Mouse (Mus musculus) forebrain, postnatal 0 days (tissue): ENCODE data around the gene Tnfaip8l2. TPM values are rescaled to one million over a fixed set of nuclear protein-coding genes. Genes with fewer than 3 reads are reported as not detected.

ENCODE experiments used
- ATAC-seq: fragments of 200-750 bp; cut with Nextera tagmentation; 2 replicates; pipeline ENCODE4 v1.8.0; 2017; ENCODE audit warnings: mild to moderate bottlenecking, moderate library complexity
- DNase-seq: peaks from one replicate; pipeline ENCODE4 v3.0.0-alpha.2; 2015
- H3K27ac ChIP-seq: fragments of 300-500 bp; sonication (generic); 2 replicates; pipeline ENCODE4 v1.5.1; 2014; ENCODE audit warnings: low read depth, mild to moderate bottlenecking, antibody characterized with exemption, low read length, moderate library complexity, mixed read lengths
- H3K27me3 ChIP-seq: fragments of 300-500 bp; sonication (generic); 2 replicates; pipeline ENCODE4 v1.6.1; 2014; ENCODE audit warnings: mild to moderate bottlenecking, low read length, mixed read lengths; ENCODE audit not compliant: insufficient read depth
- H3K36me3 ChIP-seq: fragments of 300-500 bp; sonication (generic); 2 replicates; pipeline ENCODE4 v1.6.1; 2014; ENCODE audit warnings: mild to moderate bottlenecking, moderate library complexity; ENCODE audit not compliant: insufficient read depth
- H3K4me1 ChIP-seq: fragments of 300-500 bp; sonication (generic); 2 replicates; pipeline ENCODE4 v1.6.1; 2014; ENCODE audit warnings: antibody characterized with exemption; ENCODE audit not compliant: insufficient read depth
- H3K4me2 ChIP-seq: fragments of 300-500 bp; sonication (generic); 2 replicates; pipeline ENCODE4 v1.6.1; 2014; ENCODE audit warnings: low read depth, mild to moderate bottlenecking, moderate library complexity
- H3K4me3 ChIP-seq: fragments of 300-500 bp; sonication (generic); 2 replicates; pipeline ENCODE4 v1.5.1; 2014; ENCODE audit warnings: low read depth, low read length, mixed read lengths
- H3K9ac ChIP-seq: fragments of 300-500 bp; sonication (generic); 2 replicates; pipeline ENCODE4 v1.6.1; 2014; ENCODE audit warnings: mild to moderate bottlenecking
- H3K9me3 ChIP-seq: fragments of 300-500 bp; sonication (generic); 2 replicates; pipeline ENCODE4 v1.6.1; 2016; ENCODE audit warnings: low read length
- CTCF ChIP-seq: sonication (generic); IDR thresholded peaks from 2 replicates; pipeline ENCODE4 v1.5.1; 2016; ENCODE audit warnings: antibody characterized with exemption, control low read depth, low read depth
- WGBS: fragments of 180-500 bp; shearing (Covaris S2); extraction: QIAGEN DNeasy Blood & Tissue Kit; methylation state at CpG from one replicate; pipeline ENCODE4 v1.1.7; 2014; 5-methylcytosine and 5-hydroxymethylcytosine counted together
- polyA plus RNA-seq: library from polyadenylated mRNA; unstranded; fragments of >200 nt; fragmentation: Nextera tagmentation; extraction: Ambion mirVana; gene quantifications from 2 replicates; pipeline ENCODE4 v1.2.1, GENCODE M21; 2015
- total RNA-seq: library from RNA; depleted of rRNA; stranded (reverse); fragments of >200 nt; gene quantifications from 2 replicates; pipeline ENCODE4 v1.2.3, GENCODE M21; 2014

Gene Tnfaip8l2
- total and polyA plus RNA-seq, 2 experiments from 2014 or later: 1.3 to 3.3 TPM

GRCm38 (mm10) chr3:95159987-95160963 is 18.1 kb upstream of the Tnfaip8l2 start, which contains the start of gene Sema6c:
Sema6c (plus strand) TSS chr3:95160457.
- Histone ChIP-seq H3K36me3 (peaks cover 12% of the 10 kb centered on the region), H3K27me3 (no peaks in the 10 kb centered on the region), H3K9ac (peak within 1 kb of the TSS; percentile 84), H3K4me2 (peak within 1 kb of the TSS; percentile 80), H3K4me3 (peak within 1 kb of the TSS; percentile 95), H3K9me3 (no peaks in the 10 kb centered on the region), H3K4me1 (peaks cover 19% of the 10 kb centered on the region), H3K27ac (peak within 1 kb of the TSS; percentile 81)
- 2% methylated on average over 65 of the region's 66 CpGs for WGBS
- DNase-seq (peak; percentile 93), ATAC-seq (peak; percentile 98)
- no peak for TF ChIP-seq CTCF

GRCm38 (mm10) chr3:95159511-95159986 is 17.4 kb upstream of the Tnfaip8l2 start:
- WGBS: 13% methylated on average over 8 of the region's 8 CpGs
- H3K9ac ChIP-seq: peak overlapping the region; percentile 84
- peaks cover 19% of the 10 kb centered on the region for H3K4me1 ChIP-seq
- peak overlapping the region; percentile 95 for H3K4me3 ChIP-seq
- no peaks in the 10 kb centered on the region for H3K27me3 ChIP-seq
- TF ChIP-seq CTCF: no peak
- 0 out of 2 replicates have a peak overlapping the region, but pooled peaks have one; percentile 35 for H3K27ac ChIP-seq
- ATAC-seq (no peak), DNase-seq (no peak)
- peak overlapping the region; percentile 80 for H3K4me2 ChIP-seq
- H3K9me3 ChIP-seq: no peaks in the 10 kb centered on the region
- peaks cover 5% of the 10 kb centered on the region; the same call in 1 of the 2 replicates for H3K36me3 ChIP-seq

GRCm38 (mm10) chr3:95153874-95154273 is 11.7 kb upstream of the Tnfaip8l2 start:
- H3K4me1 ChIP-seq: no peaks in the 10 kb centered on the region
- H3K27me3 ChIP-seq: no peaks in the 10 kb centered on the region
- 58% methylated on average over 4 of the region's 4 CpGs for WGBS
- no peak overlapping the region for H3K27ac ChIP-seq
- no peaks in the 10 kb centered on the region for H3K9me3 ChIP-seq
- H3K9ac ChIP-seq: no peak overlapping the region
- TF ChIP-seq CTCF: peak; percentile 55
- no peak for DNase-seq
- H3K36me3 ChIP-seq: no peaks in the 10 kb centered on the region
- H3K4me3 ChIP-seq: no peak overlapping the region
- ATAC-seq: no peak; the same call in 1 of the 2 replicates
- H3K4me2 ChIP-seq: no peak overlapping the region

GRCm38 (mm10) chr3:95147924-95148323 is 5.8 kb upstream of the Tnfaip8l2 start:
- Histone ChIP-seq H3K4me2 (no peak overlapping the region), H3K36me3 (no peaks in the 10 kb centered on the region), H3K4me3 (no peak overlapping the region), H3K4me1 (no peaks in the 10 kb centered on the region), H3K9ac (no peak overlapping the region), H3K9me3 (no peaks in the 10 kb centered on the region), H3K27ac (no peak overlapping the region), H3K27me3 (no peaks in the 10 kb centered on the region)
- ATAC-seq (no peak), DNase-seq (no peak)
- WGBS: 66% methylated on average over 3 of the region's 3 CpGs
- TF ChIP-seq CTCF: no peak

- 11% methylated on average over 5 of the region's 5 CpGs for WGBS
- H3K4me3 ChIP-seq: no peak overlapping the region
- no peaks in the 10 kb centered on the region for H3K27me3 ChIP-seq
- no peak overlapping the region for H3K4me2 ChIP-seq
- ATAC-seq (peak; percentile 91), DNase-seq (peak; percentile 88)
- H3K9me3 ChIP-seq: no peaks in the 10 kb centered on the region
- H3K27ac ChIP-seq: no peak overlapping the region
- TF ChIP-seq CTCF: peak; percentile 94
- H3K4me1 ChIP-seq: no peaks in the 10 kb centered on the region
- H3K36me3 ChIP-seq: peaks cover 24% of the 10 kb centered on the region
- H3K9ac ChIP-seq: no peak overlapping the region
Observed at GRCm38 (mm10) chr3:95142617-95143011, 454 bp upstream of the Tnfaip8l2 start.

GRCm38 (mm10) chr3:95141474-95141873 is 686 bp downstream of the Tnfaip8l2 start:
- Histone ChIP-seq H3K4me2 (no peak overlapping the region), H3K27me3 (no peaks in the 10 kb centered on the region), H3K4me3 (no peak overlapping the region), H3K4me1 (no peaks in the 10 kb centered on the region), H3K9me3 (no peaks in the 10 kb centered on the region), H3K36me3 (peaks cover 24% of the 10 kb centered on the region), H3K9ac (no peak overlapping the region), H3K27ac (no peak overlapping the region)
- 96% methylated on average over 9 of the region's 9 CpGs for WGBS
- no peak for TF ChIP-seq CTCF
- DNase-seq (no peak), ATAC-seq (no peak)

- H3K9me3 ChIP-seq: no peaks in the 10 kb centered on the region
- ATAC-seq (no peak), DNase-seq (no peak)
- no peak overlapping the region for H3K27ac ChIP-seq
- no peak overlapping the region for H3K4me2 ChIP-seq
- WGBS: 84% methylated on average over 6 of the region's 6 CpGs
- no peaks in the 10 kb centered on the region for H3K4me1 ChIP-seq
- H3K27me3 ChIP-seq: no peaks in the 10 kb centered on the region
- no peak overlapping the region for H3K4me3 ChIP-seq
- no peak overlapping the region for H3K9ac ChIP-seq
- H3K36me3 ChIP-seq: peaks cover 24% of the 10 kb centered on the region
- TF ChIP-seq CTCF: no peak
Observed at GRCm38 (mm10) chr3:95140795-95141194, 1.4 kb downstream of the Tnfaip8l2 start.
